Mouse (Mus musculus): ENCODE results near the gene Zfp943. TPM values are rescaled to one million over a fixed set of nuclear protein-coding genes. Genes with fewer than 3 reads are reported as not detected.

Zfp943 gene
- total RNA-seq (2023): 10 to 100 TPM; 16.7 to 17.2 TPM

DNA sequence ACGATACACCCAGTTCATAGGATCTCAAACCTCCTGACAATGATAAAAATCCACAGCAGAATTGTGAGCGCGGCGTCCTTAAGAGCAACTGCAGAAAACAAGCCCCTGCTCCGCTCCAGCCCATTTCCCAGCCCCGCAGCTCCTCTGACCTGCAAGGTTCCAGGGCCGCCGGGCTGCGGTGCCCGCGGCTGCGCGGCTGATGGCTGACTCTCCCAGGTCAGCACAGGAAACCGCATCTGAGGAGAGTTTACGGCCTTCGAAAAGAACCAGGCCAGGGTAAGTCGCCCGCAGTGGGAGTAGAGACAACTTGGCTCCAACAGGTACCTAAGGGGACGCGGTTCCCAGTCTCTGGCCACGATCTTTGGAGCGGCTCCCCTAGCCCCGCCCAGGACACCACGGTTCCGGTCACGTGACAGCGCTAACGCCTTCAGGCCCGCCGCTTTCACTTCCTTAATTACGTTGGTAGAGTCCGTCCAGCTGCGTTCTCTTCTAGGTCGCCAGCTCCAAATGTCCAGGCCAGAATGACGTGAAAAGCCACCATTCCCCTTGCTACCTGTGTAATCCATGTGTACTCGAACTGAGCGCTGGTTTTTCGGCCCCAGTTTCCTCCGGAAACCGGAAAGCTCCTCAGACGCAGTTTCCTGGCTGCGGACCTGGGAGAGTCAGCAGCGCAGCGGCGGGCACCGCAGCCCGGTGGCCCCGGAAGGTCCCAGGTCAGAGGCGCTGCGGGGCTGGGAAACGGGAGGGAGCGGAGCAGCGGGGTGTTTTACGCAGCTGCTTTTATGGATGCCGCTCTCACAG lies at the start of gene Zfp943, which contains the start of gene Zfp942:
Zfp943 (plus strand) TSS at position 446 of the 801 bp plus-strand sequence.
Zfp942 (minus strand) TSS at position 358 of the 801 bp plus-strand sequence.

Other genes starting within 250 kb of the Zfp943 start
- gene Zfp229, start 231.8 kb upstream of the Zfp943 start, total RNA-seq (2023): 1 to 10 TPM; 2.1 to 5.3 TPM
- gene Zfp820, start 116.8 kb upstream of the Zfp943 start, total RNA-seq (2023): under 1 TPM in 1 of 2 experiments, not detected in 1; 0.34 TPM
- 10 to 100 TPM in 1 of 2 experiments, 1 to 10 TPM in 1; 7.3 to 11.0 TPM for gene Zfp995, start 52.6 kb upstream of the Zfp943 start, total RNA-seq (2023)
- gene Zfp942, start 88 bp upstream of the Zfp943 start, total RNA-seq (2023): 10 to 100 TPM; 14.0 TPM
- gene Zfp947, start 203.6 kb downstream of the Zfp943 start, total RNA-seq (2023): under 1 TPM; 0.36 to 0.60 TPM